Mouse (Mus musculus) intestine, embryonic 14.5 days (tissue): ENCODE measurements around the gene Nox1. TPM values are rescaled to one million over a fixed set of nuclear protein-coding genes. Genes with fewer than 3 reads are reported as not detected.

ENCODE experiments used
- microRNA-seq: library from miRNA; unstranded; fragments of <30 nt; microRNA quantifications from one replicate; pipeline ENCODE4, GENCODE M21; 2016
- polyA plus RNA-seq: library from polyadenylated mRNA; unstranded; fragments of >200 nt; fragmentation: Nextera tagmentation; extraction: Ambion mirVana; gene quantifications from 2 replicates; pipeline ENCODE4 v1.2.1, GENCODE M21; 2014

Gene Nox1
- polyA plus RNA-seq, 1 experiment from 2014 or later = 0.41 TPM

Small RNA genes within 50 kb of the gene (microRNA-seq; reads per million reads assigned to microRNA genes)
- gene Mir3112 = 0.68 reads per million

Other genes with a start within 250 kb of the Nox1 start
- gene Sytl4, start 240.1 kb downstream of the Nox1 start, polyA plus RNA-seq = 2.7 and 3.4 TPM in 2 replicates
- 50.9 and 53.5 TPM in 2 replicates for gene Cstf2, start 162.8 kb downstream of the Nox1 start, polyA plus RNA-seq
- 0.16 TPM in 1 of 2 replicates, not detected in the other for gene Xkrx, start 59.9 kb downstream of the Nox1 start, polyA plus RNA-seq
- not detected in 2 replicates for gene Arl13a, start 34.5 kb downstream of the Nox1 start, polyA plus RNA-seq
- gene Trmt2b, start 55.0 kb upstream of the Nox1 start, polyA plus RNA-seq = 24.3 and 24.4 TPM in 2 replicates
- gene Tmem35a, start 73.3 kb upstream of the Nox1 start, polyA plus RNA-seq = 4.6 and 6.3 TPM in 2 replicates
- gene Cenpi, start 86.1 kb upstream of the Nox1 start, polyA plus RNA-seq = 33.8 and 36.1 TPM in 2 replicates
- gene Drp2, start 182.6 kb upstream of the Nox1 start, polyA plus RNA-seq = 1.6 and 2.0 TPM in 2 replicates